Mouse (Mus musculus): Measurements from ENCODE around the gene Tigd3. TPM values are rescaled to one million over a fixed set of nuclear protein-coding genes. Genes with fewer than 3 reads are reported as not detected.

Tigd3 gene
- total and polyA plus RNA-seq, 2 experiments from 2014 or later = 0.85 to 3.3 TPM

- H3K4me3 ChIP-seq (ENCODE audit: low read depth, low read length) = no peak overlapping the region
- WGBS = 71% methylated on average over 5 of the region's 5 CpGs
- H3K4me2 ChIP-seq (ENCODE audit: low read depth, low read length) = no peak overlapping the region
- peak overlapping the region; percentile 47; the same call in 1 of the 2 replicates for H3K27ac ChIP-seq (ENCODE audit: low read depth)
- H3K27me3 ChIP-seq (ENCODE audit: control insufficient read depth, insufficient read depth, low read length) = no peaks in the 10 kb centered on the region
- H3K36me3 ChIP-seq (replicated peaks; ENCODE audit: control insufficient read depth, insufficient read depth, low read length) = peaks cover 8% of the 10 kb centered on the region
- no peaks in the 10 kb centered on the region for H3K9me3 ChIP-seq (replicated peaks; ENCODE audit: control insufficient read depth, low read length)
- no peak for ATAC-seq (ENCODE audit: insufficient read depth, low read depth)
- peaks cover 44% of the 10 kb centered on the region for H3K4me1 ChIP-seq (ENCODE audit: control insufficient read depth, insufficient read depth)
- TF ChIP-seq CTCF (IDR thresholded peaks at IDR 0.05; ENCODE audit: low read depth) = no peak
- no peak for TF ChIP-seq EP300 (IDR thresholded peaks at IDR 0.05; ENCODE audit: low read depth)
- DNase-seq (ENCODE audit: low spot score) = no peak
- H3K9ac ChIP-seq (replicated peaks; ENCODE audit: low read depth, low read length) = no peak overlapping the region
These were observed 45.8 kb upstream of the Tigd3 start for GRCm38 (mm10) chr19:5939715-5940114.

GRCm38 (mm10) chr19:5938516-5938915 is 44.6 kb upstream of the Tigd3 start:
- Histone ChIP-seq H3K9ac (replicated peaks; ENCODE audit: low read depth, low read length) (no peak overlapping the region), H3K4me1 (ENCODE audit: control insufficient read depth, insufficient read depth) (peaks cover 32% of the 10 kb centered on the region), H3K36me3 (replicated peaks; ENCODE audit: control insufficient read depth, insufficient read depth, low read length) (peaks cover 8% of the 10 kb centered on the region), H3K4me3 (ENCODE audit: low read depth, low read length) (no peak overlapping the region), H3K27me3 (ENCODE audit: control insufficient read depth, insufficient read depth, low read length) (no peaks in the 10 kb centered on the region), H3K4me2 (ENCODE audit: low read depth, low read length) (no peak overlapping the region), H3K9me3 (replicated peaks; ENCODE audit: control insufficient read depth, low read length) (no peaks in the 10 kb centered on the region), H3K27ac (ENCODE audit: low read depth) (peak overlapping the region; percentile 49; the same call in 1 of the 2 replicates)
- DNase-seq (ENCODE audit: low spot score) (no peak), ATAC-seq (ENCODE audit: insufficient read depth, low read depth) (no peak)
- 87% methylated on average over 6 of the region's 6 CpGs for WGBS
- TF ChIP-seq EP300 (IDR thresholded peaks at IDR 0.05; ENCODE audit: low read depth) = no peak
- TF ChIP-seq CTCF (IDR thresholded peaks at IDR 0.05; ENCODE audit: low read depth) = no peak

GRCm38 (mm10) chr19:5937836-5938406 is 44.0 kb upstream of the Tigd3 start:
- peak; percentile 31 for ATAC-seq (ENCODE audit: insufficient read depth, low read depth)
- H3K4me3 ChIP-seq (ENCODE audit: low read depth, low read length) = no peak overlapping the region
- DNase-seq (ENCODE audit: low spot score) = peak; percentile 57
- TF ChIP-seq CTCF (IDR thresholded peaks at IDR 0.05; ENCODE audit: low read depth) (no peak), EP300 (IDR thresholded peaks at IDR 0.05; ENCODE audit: low read depth) (no peak)
- WGBS = 5% methylated on average over 14 of the region's 14 CpGs
- H3K4me2 ChIP-seq (ENCODE audit: low read depth, low read length) = peak overlapping the region; percentile 30; the same call in 1 of the 2 replicates
- no peak overlapping the region for H3K9ac ChIP-seq (replicated peaks; ENCODE audit: low read depth, low read length)
- H3K27ac ChIP-seq (ENCODE audit: low read depth) = peak overlapping the region; percentile 49
- peaks cover 8% of the 10 kb centered on the region for H3K36me3 ChIP-seq (replicated peaks; ENCODE audit: control insufficient read depth, insufficient read depth, low read length)
- H3K27me3 ChIP-seq (ENCODE audit: control insufficient read depth, insufficient read depth, low read length) = no peaks in the 10 kb centered on the region
- H3K4me1 ChIP-seq (ENCODE audit: control insufficient read depth, insufficient read depth) = peaks cover 31% of the 10 kb centered on the region
- H3K9me3 ChIP-seq (replicated peaks; ENCODE audit: control insufficient read depth, low read length) = no peaks in the 10 kb centered on the region

GRCm38 (mm10) chr19:5937095-5937835 is 43.3 kb upstream of the Tigd3 start:
- 70% methylated on average over 20 of the region's 21 CpGs for WGBS
- H3K27me3 ChIP-seq (ENCODE audit: control insufficient read depth, insufficient read depth, low read length) = no peaks in the 10 kb centered on the region
- no peak overlapping the region for H3K4me2 ChIP-seq (ENCODE audit: low read depth, low read length)
- peak overlapping the region; percentile 49; the same call in 1 of the 2 replicates for H3K27ac ChIP-seq (ENCODE audit: low read depth)
- H3K4me3 ChIP-seq (ENCODE audit: low read depth, low read length) = no peak overlapping the region
- no peak overlapping the region for H3K9ac ChIP-seq (replicated peaks; ENCODE audit: low read depth, low read length)
- H3K36me3 ChIP-seq (replicated peaks; ENCODE audit: control insufficient read depth, insufficient read depth, low read length) = peaks cover 8% of the 10 kb centered on the region
- H3K9me3 ChIP-seq (replicated peaks; ENCODE audit: control insufficient read depth, low read length) = no peaks in the 10 kb centered on the region
- H3K4me1 ChIP-seq (ENCODE audit: control insufficient read depth, insufficient read depth) = peaks cover 31% of the 10 kb centered on the region
- TF ChIP-seq CTCF (IDR thresholded peaks at IDR 0.05; ENCODE audit: low read depth) = no peak
- TF ChIP-seq EP300 (IDR thresholded peaks at IDR 0.05; ENCODE audit: low read depth) = no peak
- DNase-seq (ENCODE audit: low spot score) = no peak
- ATAC-seq (ENCODE audit: insufficient read depth, low read depth) = no peak

GRCm38 (mm10) chr19:5935691-5936090 is 41.7 kb upstream of the Tigd3 start:
- no peak overlapping the region for H3K4me2 ChIP-seq (ENCODE audit: low read depth, low read length)
- ATAC-seq (ENCODE audit: insufficient read depth, low read depth) = no peak
- H3K9ac ChIP-seq (replicated peaks; ENCODE audit: low read depth, low read length) = no peak overlapping the region
- H3K9me3 ChIP-seq (replicated peaks; ENCODE audit: control insufficient read depth, low read length) = no peaks in the 10 kb centered on the region
- peaks cover 30% of the 10 kb centered on the region for H3K4me1 ChIP-seq (ENCODE audit: control insufficient read depth, insufficient read depth)
- 47% methylated on average over 5 of the region's 5 CpGs for WGBS
- no peak overlapping the region for H3K4me3 ChIP-seq (ENCODE audit: low read depth, low read length)
- peak; percentile 53 for DNase-seq (ENCODE audit: low spot score)
- no peak for TF ChIP-seq CTCF (IDR thresholded peaks at IDR 0.05; ENCODE audit: low read depth)
- no peak for TF ChIP-seq EP300 (IDR thresholded peaks at IDR 0.05; ENCODE audit: low read depth)
- no peaks in the 10 kb centered on the region for H3K27me3 ChIP-seq (ENCODE audit: control insufficient read depth, insufficient read depth, low read length)
- no peaks in the 10 kb centered on the region for H3K36me3 ChIP-seq (replicated peaks; ENCODE audit: control insufficient read depth, insufficient read depth, low read length)
- H3K27ac ChIP-seq (ENCODE audit: low read depth) = peak overlapping the region; percentile 64
